Mouse (Mus musculus): ENCODE data around the gene Tmem131. TPM values are rescaled to one million over a fixed set of nuclear protein-coding genes. Genes with fewer than 3 reads are reported as not detected.

The Tmem131 gene
- total and polyA plus RNA-seq, 2 experiments from 2014 or later, result 8.9 to 21.5 TPM

DNA sequence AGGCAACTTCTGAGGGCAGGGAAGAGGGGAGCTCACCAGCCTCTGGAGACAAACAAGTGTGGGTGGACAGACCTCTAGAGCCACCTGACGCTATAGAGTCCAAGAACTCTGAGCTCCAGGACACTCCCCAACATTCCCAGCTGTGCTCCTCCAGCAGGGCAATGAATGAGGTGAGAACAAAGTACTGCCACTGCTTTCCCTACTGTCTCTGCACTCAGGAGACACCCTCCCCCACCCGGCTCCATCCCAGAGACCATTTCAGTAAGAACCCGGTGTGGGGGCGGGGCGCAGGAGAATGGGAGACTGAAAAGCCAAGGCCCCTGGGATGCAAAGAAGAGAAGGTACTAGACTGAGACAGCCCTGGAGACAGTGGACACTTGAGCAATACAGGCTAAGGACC lies 98.4 kb downstream of the Tmem131 start:
- H3K9ac ChIP-seq (replicated peaks; ENCODE audit: low read length), result no peak overlapping the region
- peaks cover 5% of the 10 kb centered on the region; the same call in 1 of the 2 replicates for H3K36me3 ChIP-seq (ENCODE audit: insufficient read depth, low read length)
- H3K9me3 ChIP-seq (ENCODE audit: low read length), result no peaks in the 10 kb centered on the region
- DNase-seq (ENCODE audit: low spot score), result no peak
- no peak for ATAC-seq
- WGBS, result 32% methylated on average over 5 of the region's 5 CpGs
- no peak overlapping the region for H3K4me3 ChIP-seq (ENCODE audit: low read length)
- no peak overlapping the region for H3K4me2 ChIP-seq (ENCODE audit: low read depth, low read length)
- no peak overlapping the region for H3K27ac ChIP-seq
- TF ChIP-seq CTCF (IDR thresholded peaks at IDR 0.05; ENCODE audit: low read depth), result no peak
- no peaks in the 10 kb centered on the region for H3K27me3 ChIP-seq (ENCODE audit: insufficient read depth, low read length)
- H3K4me1 ChIP-seq (ENCODE audit: insufficient read depth, low read length), result no peaks in the 10 kb centered on the region

DNA sequence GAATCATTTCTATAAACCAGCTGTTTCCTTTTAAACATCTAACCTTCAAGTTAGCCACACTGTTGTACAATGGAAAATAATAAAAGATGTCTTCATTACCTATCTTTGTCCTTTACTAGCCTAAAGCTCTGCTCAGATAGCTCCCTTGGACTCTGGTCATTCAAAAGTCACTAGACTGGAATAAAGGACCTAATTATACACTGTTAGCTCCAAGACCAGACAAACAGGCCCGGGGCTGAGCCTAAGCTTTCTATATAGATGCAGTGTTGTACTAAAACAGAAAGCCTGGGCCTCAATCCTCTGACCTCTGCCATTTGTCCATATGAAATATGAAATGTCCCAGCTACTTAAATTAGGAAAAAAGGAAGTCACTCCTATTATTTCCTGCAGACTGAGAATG lies 101.7 kb downstream of the Tmem131 start:
- WGBS, result 47% methylated on average over 1 of the region's 1 CpGs

DNA sequence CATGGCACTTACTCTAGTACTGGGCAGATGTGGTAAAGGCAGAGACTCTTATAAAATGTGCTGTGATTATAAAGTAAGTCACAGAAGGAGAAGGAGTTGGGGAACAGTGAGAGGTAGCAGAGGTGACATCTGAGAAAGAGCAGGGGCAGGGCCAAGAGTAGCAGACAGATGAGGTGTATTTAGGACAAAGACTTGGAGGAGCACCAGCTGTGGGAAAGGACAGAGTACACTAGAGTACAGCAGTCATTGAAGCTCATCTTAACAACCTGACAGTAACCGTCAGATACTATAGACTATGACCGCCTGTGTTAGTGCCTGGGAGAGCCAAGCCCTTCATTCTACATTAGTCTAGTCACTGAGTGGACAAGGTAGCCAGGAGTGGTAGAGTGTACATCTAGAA lies 102.5 kb downstream of the Tmem131 start:
- no peak overlapping the region for H3K4me2 ChIP-seq (ENCODE audit: low read depth, low read length)
- H3K36me3 ChIP-seq (ENCODE audit: insufficient read depth, low read length), result peaks cover 5% of the 10 kb centered on the region
- no peak overlapping the region for H3K9ac ChIP-seq (replicated peaks; ENCODE audit: low read length)
- WGBS, result 87% methylated on average over 2 of the region's 2 CpGs
- H3K27ac ChIP-seq, result no peak overlapping the region
- no peak for TF ChIP-seq CTCF (IDR thresholded peaks at IDR 0.05; ENCODE audit: low read depth)
- no peaks in the 10 kb centered on the region for H3K9me3 ChIP-seq (ENCODE audit: low read length)
- H3K4me1 ChIP-seq (ENCODE audit: insufficient read depth, low read length), result no peaks in the 10 kb centered on the region
- ATAC-seq, result no peak
- no peak for DNase-seq (ENCODE audit: low spot score)
- H3K4me3 ChIP-seq (ENCODE audit: low read length), result no peak overlapping the region
- no peaks in the 10 kb centered on the region for H3K27me3 ChIP-seq (ENCODE audit: insufficient read depth, low read length)

More for the DNA sequence above, 101.7 kb downstream of the Tmem131 start:
- Histone ChIP-seq H3K9me3 (ENCODE audit: low read length) (no peaks in the 10 kb centered on the region), H3K9ac (replicated peaks; ENCODE audit: low read length) (no peak overlapping the region), H3K4me3 (ENCODE audit: low read length) (no peak overlapping the region), H3K27me3 (ENCODE audit: insufficient read depth, low read length) (no peaks in the 10 kb centered on the region), H3K4me1 (ENCODE audit: insufficient read depth, low read length) (no peaks in the 10 kb centered on the region), H3K36me3 (ENCODE audit: insufficient read depth, low read length) (peaks cover 5% of the 10 kb centered on the region; the same call in 1 of the 2 replicates), H3K4me2 (ENCODE audit: low read depth, low read length) (no peak overlapping the region), H3K27ac (no peak overlapping the region)
- ATAC-seq (no peak), DNase-seq (ENCODE audit: low spot score) (no peak)
- TF ChIP-seq CTCF (IDR thresholded peaks at IDR 0.05; ENCODE audit: low read depth), result no peak

DNA sequence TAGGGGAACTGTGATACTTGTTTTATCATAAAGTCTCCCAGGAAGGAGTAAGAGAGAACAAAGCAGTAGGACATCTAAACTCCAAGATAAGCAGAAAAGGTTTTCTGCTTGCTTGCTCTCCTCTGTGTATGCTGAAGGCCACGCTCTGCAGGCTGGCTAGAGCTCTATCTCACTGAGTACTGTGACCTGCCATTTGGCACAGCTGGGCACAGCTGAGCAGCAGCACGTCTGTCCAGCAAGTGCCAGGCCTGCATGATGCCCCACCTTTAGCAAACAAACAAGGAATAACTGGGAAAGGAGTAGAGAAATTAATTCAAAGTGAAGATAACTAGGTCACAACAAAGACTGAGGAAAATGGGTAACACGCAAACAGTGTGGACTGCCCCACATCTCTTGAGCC lies 103.6 kb downstream of the Tmem131 start:
- Histone ChIP-seq H3K27me3 (ENCODE audit: insufficient read depth, low read length) (no peaks in the 10 kb centered on the region), H3K4me2 (ENCODE audit: low read depth, low read length) (no peak overlapping the region), H3K9ac (replicated peaks; ENCODE audit: low read length) (no peak overlapping the region), H3K36me3 (ENCODE audit: insufficient read depth, low read length) (peaks cover 5% of the 10 kb centered on the region), H3K9me3 (ENCODE audit: low read length) (no peaks in the 10 kb centered on the region), H3K27ac (no peak overlapping the region), H3K4me1 (ENCODE audit: insufficient read depth, low read length) (no peaks in the 10 kb centered on the region), H3K4me3 (ENCODE audit: low read length) (no peak overlapping the region)
- no peak for DNase-seq (ENCODE audit: low spot score)
- no peak for TF ChIP-seq CTCF (IDR thresholded peaks at IDR 0.05; ENCODE audit: low read depth)
- WGBS, result 80% methylated on average over 3 of the region's 3 CpGs
- no peak for ATAC-seq

GRCm38 (mm10) chr1:36836274-36836954 lies 107.1 kb downstream of the Tmem131 start:
- no peak overlapping the region for H3K27ac ChIP-seq
- DNase-seq (ENCODE audit: low spot score) (no peak), ATAC-seq (no peak)
- H3K36me3 ChIP-seq (ENCODE audit: insufficient read depth, low read length), result peaks cover 18% of the 10 kb centered on the region
- H3K4me2 ChIP-seq (ENCODE audit: low read depth, low read length), result no peak overlapping the region
- no peak for TF ChIP-seq CTCF (IDR thresholded peaks at IDR 0.05; ENCODE audit: low read depth)
- no peak overlapping the region for H3K4me3 ChIP-seq (ENCODE audit: low read length)
- no peaks in the 10 kb centered on the region for H3K4me1 ChIP-seq (ENCODE audit: insufficient read depth, low read length)
- H3K27me3 ChIP-seq (ENCODE audit: insufficient read depth, low read length), result no peaks in the 10 kb centered on the region
- WGBS, result 73% methylated on average over 12 of the region's 12 CpGs
- no peak overlapping the region for H3K9ac ChIP-seq (replicated peaks; ENCODE audit: low read length)
- H3K9me3 ChIP-seq (ENCODE audit: low read length), result no peaks in the 10 kb centered on the region

DNA sequence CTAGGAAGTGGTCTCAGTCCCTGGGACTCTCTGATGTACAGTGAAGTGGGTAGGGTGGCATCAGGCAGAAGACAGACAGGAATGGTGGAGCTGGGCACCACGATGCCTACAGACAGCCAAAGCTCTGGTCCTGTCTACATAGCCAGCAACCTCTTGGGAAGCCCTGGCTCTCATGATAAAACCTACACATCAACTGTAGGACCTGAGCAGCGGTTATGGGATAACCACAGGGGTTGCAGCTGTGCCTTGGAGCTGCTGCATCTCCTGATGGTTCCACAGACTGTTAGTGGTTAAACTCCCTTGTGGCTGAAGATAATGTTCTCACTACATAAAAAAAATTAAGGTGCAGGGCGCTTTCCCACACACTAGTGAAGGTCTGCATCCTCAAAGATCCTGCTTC lies 107.9 kb downstream of the Tmem131 start:
- H3K4me2 ChIP-seq (ENCODE audit: low read depth, low read length), result no peak overlapping the region
- ATAC-seq, result no peak
- no peaks in the 10 kb centered on the region for H3K9me3 ChIP-seq (ENCODE audit: low read length)
- no peak overlapping the region for H3K4me3 ChIP-seq (ENCODE audit: low read length)
- H3K27ac ChIP-seq, result no peak overlapping the region
- no peak for DNase-seq (ENCODE audit: low spot score)
- H3K27me3 ChIP-seq (ENCODE audit: insufficient read depth, low read length), result no peaks in the 10 kb centered on the region
- no peak for TF ChIP-seq CTCF (IDR thresholded peaks at IDR 0.05; ENCODE audit: low read depth)
- H3K9ac ChIP-seq (replicated peaks; ENCODE audit: low read length), result no peak overlapping the region
- WGBS, result 99% methylated on average over 3 of the region's 3 CpGs
- H3K4me1 ChIP-seq (ENCODE audit: insufficient read depth, low read length), result no peaks in the 10 kb centered on the region
- H3K36me3 ChIP-seq (ENCODE audit: insufficient read depth, low read length), result peaks cover 18% of the 10 kb centered on the region

DNA sequence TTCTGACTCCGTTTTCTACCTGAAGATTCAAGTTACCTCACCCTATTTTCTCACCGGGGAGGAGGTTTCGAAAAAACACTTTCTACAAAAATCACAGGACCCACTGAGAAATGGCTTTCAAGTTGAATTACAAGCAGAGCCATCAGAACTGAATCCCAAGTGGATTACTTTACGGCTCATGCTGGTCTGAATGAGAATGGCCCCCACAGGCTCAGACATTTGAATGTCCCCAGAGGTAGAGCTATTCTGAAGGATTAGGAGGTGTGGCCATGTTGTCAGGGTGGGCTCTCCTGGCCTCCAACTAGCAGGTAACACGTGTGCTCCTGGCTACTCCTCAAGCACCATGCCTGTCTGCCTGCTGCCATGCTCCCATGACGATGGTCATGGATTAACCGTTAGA lies 109.4 kb downstream of the Tmem131 start:
- Histone ChIP-seq H3K27me3 (ENCODE audit: insufficient read depth, low read length) (no peaks in the 10 kb centered on the region), H3K4me2 (ENCODE audit: low read depth, low read length) (no peak overlapping the region), H3K9me3 (ENCODE audit: low read length) (no peaks in the 10 kb centered on the region), H3K4me3 (ENCODE audit: low read length) (no peak overlapping the region), H3K27ac (no peak overlapping the region), H3K9ac (replicated peaks; ENCODE audit: low read length) (no peak overlapping the region), H3K4me1 (ENCODE audit: insufficient read depth, low read length) (no peaks in the 10 kb centered on the region), H3K36me3 (ENCODE audit: insufficient read depth, low read length) (peaks cover 13% of the 10 kb centered on the region)
- no peak for ATAC-seq
- TF ChIP-seq CTCF (IDR thresholded peaks at IDR 0.05; ENCODE audit: low read depth), result no peak
- DNase-seq (ENCODE audit: low spot score), result no peak
- WGBS, result 86% methylated on average over 7 of the region's 7 CpGs
